ENCODE assay signal across 21 mouse cellular contexts in the genomic region with DNA sequence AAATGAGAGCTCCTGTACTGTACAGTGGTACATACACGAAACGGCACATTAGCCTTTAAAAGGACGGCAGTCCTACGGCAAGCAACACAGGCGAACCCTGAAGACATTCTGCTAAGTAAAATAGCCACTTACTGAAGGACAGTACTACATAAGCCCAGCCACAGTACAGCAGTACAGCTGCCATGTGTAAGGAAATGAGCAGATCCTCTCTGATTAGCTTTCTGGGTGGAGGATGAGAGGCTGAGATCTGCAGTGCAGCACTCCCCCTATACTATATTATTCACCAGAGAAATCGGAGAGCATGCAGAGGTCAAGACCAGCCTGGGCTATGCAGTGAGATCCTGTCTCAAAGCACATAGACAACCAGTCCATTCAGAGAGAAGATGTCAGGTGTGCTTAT. TPM values are rescaled to one million over a fixed set of nuclear protein-coding genes. Genes with fewer than 3 reads are reported as not detected.
DNase-seq lines count a peak whose midpoint lies in the region; ATAC-seq and TF ChIP-seq lines count a peak whose summit lies in the region.
"Had no signal": no experiment of that assay in that cellular context is flagged by ENCODE, and none has a peak within 500 bp of the region (broad histone marks: within the 10 kb centered on the region; RNA-seq: fewer than 3 reads in every experiment).

No protein-coding gene starts in this region.

- peak; percentile 68 for DNase-seq in 416B (ENCODE audit: low read depth)
- DNase-seq in MN1 (ENCODE audit: low spot score), result peak; percentile 35
- DNase-seq in midbrain, postnatal 0 days (ENCODE audit: low spot score), result no peak
- no peak for DNase-seq in kidney, adult 2 months
- DNase-seq: adrenal gland, postnatal 10 days; cerebellum, adult 18-20 months; cerebellum, adult 9-11 months; cerebellum, postnatal 36 days; gastrocnemius, postnatal 10 days; heart, adult 18-20 months; heart, postnatal 10 days; heart, postnatal 4 days had no signal

- no peaks in the 10 kb centered on the region for H3K9me3 ChIP-seq in erythroblast, embryonic 14.5 days (ENCODE audit: control insufficient read depth, low read length)
- H3K9me3 ChIP-seq in liver, embryonic 16.5 days (replicated peaks; ENCODE audit: control insufficient read depth, low read length), result no peaks in the 10 kb centered on the region
- H3K9me3 ChIP-seq in midbrain, postnatal 0 days (ENCODE audit: low read length), result no peaks in the 10 kb centered on the region
- H3K9me3 ChIP-seq: embryonic facial prominence, embryonic 13.5 days; heart, embryonic 10.5 days; hindbrain, embryonic 12.5 days had no signal

- H3K27ac ChIP-seq in liver, embryonic 16.5 days (ENCODE audit: low read length), result 0 out of 2 replicates have a peak overlapping the region, but pooled peaks have one; percentile 7
- H3K27ac ChIP-seq in midbrain, postnatal 0 days (ENCODE audit: low read depth, low read length), result no peak overlapping the region
- no peak overlapping the region for H3K27ac ChIP-seq in kidney, adult 2 months (ENCODE audit: insufficient read depth, low read depth, low read length)
- H3K27ac ChIP-seq: embryonic facial prominence, embryonic 13.5 days; heart, embryonic 10.5 days; hindbrain, embryonic 12.5 days had no signal

- TF ChIP-seq POLR2A in kidney, adult 2 months (IDR thresholded peaks at IDR 0.05; ENCODE audit: low read depth, low read length), result no peak

- H3K4me3 ChIP-seq in erythroblast, embryonic 14.5 days (replicated peaks), result peak overlapping the region; percentile 40
- no peak overlapping the region for H3K4me3 ChIP-seq in liver, embryonic 16.5 days (ENCODE audit: low read depth, low read length)
- no peak overlapping the region for H3K4me3 ChIP-seq in midbrain, postnatal 0 days (ENCODE audit: low read depth, low read length)
- no peak overlapping the region for H3K4me3 ChIP-seq in kidney, adult 2 months (ENCODE audit: insufficient read depth, low read depth, low read length)
- H3K4me3 ChIP-seq: embryonic facial prominence, embryonic 13.5 days; heart, embryonic 10.5 days; hindbrain, embryonic 12.5 days had no signal

- no peak overlapping the region for H3K9ac ChIP-seq in liver, embryonic 16.5 days (ENCODE audit: low read depth, low read length)
- H3K9ac ChIP-seq in midbrain, postnatal 0 days (replicated peaks; ENCODE audit: low read length, poor library complexity, severe bottlenecking), result no peak overlapping the region
- H3K9ac ChIP-seq: embryonic facial prominence, embryonic 13.5 days; hindbrain, embryonic 12.5 days had no signal

- H3K36me3 ChIP-seq in erythroblast, embryonic 14.5 days (ENCODE audit: control insufficient read depth), result peaks cover 64% of the 10 kb centered on the region
- H3K36me3 ChIP-seq in liver, embryonic 16.5 days (ENCODE audit: control insufficient read depth, insufficient read depth), result no peaks in the 10 kb centered on the region
- H3K36me3 ChIP-seq in midbrain, postnatal 0 days (ENCODE audit: insufficient read depth, low read length), result no peaks in the 10 kb centered on the region
- no peaks in the 10 kb centered on the region for H3K36me3 ChIP-seq in kidney, adult 2 months (ENCODE audit: control insufficient read depth, insufficient read depth, low read length)
- H3K36me3 ChIP-seq: embryonic facial prominence, embryonic 13.5 days; heart, embryonic 10.5 days; hindbrain, embryonic 12.5 days had no signal

- no peaks in the 10 kb centered on the region for H3K27me3 ChIP-seq in erythroblast, embryonic 14.5 days (ENCODE audit: control insufficient read depth)
- H3K27me3 ChIP-seq in liver, embryonic 16.5 days (ENCODE audit: control insufficient read depth, insufficient read depth, low read depth, low read length), result no peaks in the 10 kb centered on the region
- H3K27me3 ChIP-seq in midbrain, postnatal 0 days (ENCODE audit: insufficient read depth, low read length), result no peaks in the 10 kb centered on the region
- H3K27me3 ChIP-seq in kidney, adult 2 months (replicated peaks; ENCODE audit: control insufficient read depth, insufficient read depth, low read length), result no peaks in the 10 kb centered on the region
- H3K27me3 ChIP-seq: embryonic facial prominence, embryonic 13.5 days; hindbrain, embryonic 12.5 days had no signal

- H3K4me2 ChIP-seq in liver, embryonic 16.5 days (ENCODE audit: low read depth, low read length), result peak overlapping the region; percentile 8; the same call in 1 of the 2 replicates
- H3K4me2 ChIP-seq in midbrain, postnatal 0 days (ENCODE audit: low read depth, low read length, poor library complexity, severe bottlenecking), result no peak overlapping the region
- H3K4me2 ChIP-seq: embryonic facial prominence, embryonic 13.5 days; hindbrain, embryonic 12.5 days had no signal

- peaks cover 68% of the 10 kb centered on the region for H3K4me1 ChIP-seq in erythroblast, embryonic 14.5 days (ENCODE audit: control insufficient read depth)
- H3K4me1 ChIP-seq in liver, embryonic 16.5 days (ENCODE audit: control insufficient read depth, low read depth, low read length), result peaks cover 41% of the 10 kb centered on the region
- no peaks in the 10 kb centered on the region for H3K4me1 ChIP-seq in midbrain, postnatal 0 days (ENCODE audit: insufficient read depth, low read length)
- no peaks in the 10 kb centered on the region for H3K4me1 ChIP-seq in kidney, adult 2 months (ENCODE audit: control insufficient read depth, insufficient read depth, low read length)

- TF ChIP-seq CTCF in midbrain, postnatal 0 days (IDR thresholded peaks at IDR 0.05), result no peak
- no peak for TF ChIP-seq CTCF in kidney, adult 2 months (conservative IDR thresholded peaks at IDR 0.05; ENCODE audit: insufficient read depth, insufficient read length, low read depth, low read length)

- no peak for ATAC-seq in erythroblast, adult 5-6 weeks (replicated peaks; ENCODE audit: low FRiP score, poor library complexity, severe bottlenecking)
- no peak for ATAC-seq in liver, embryonic 16.5 days (ENCODE audit: low read depth)
- ATAC-seq in erythroid progenitor cell, adult 5-6 weeks (replicated peaks; ENCODE audit: low FRiP score, poor library complexity, severe bottlenecking), result no peak
- ATAC-seq in midbrain, postnatal 0 days (ENCODE audit: low FRiP score), result no peak
- ATAC-seq: forebrain, embryonic 16.5 days; hindbrain, embryonic 16.5 days had no signal

- WGBS in liver, embryonic 16.5 days (ENCODE audit: insufficient replicate concordance), result 42% methylated on average over 6 of the region's 6 CpGs
- 88% methylated on average over 6 of the region's 6 CpGs for WGBS in midbrain, postnatal 0 days
- WGBS in kidney, adult 2 months, result 81% methylated on average over 6 of the region's 6 CpGs

RNA-seq across cellular contexts. Expression of gene Blm, which starts 3.8 kb away (rescaled TPM):
- polyA plus RNA-seq in erythroblast, embryonic 14.5 days (2012), result 24.6 and 27.8 TPM in 2 replicates
- total RNA-seq in erythroblast, adult 5-6 weeks (2015; ENCODE audit: low replicate concordance), result 53.5 and 82.0 TPM in 2 replicates
- total RNA-seq in erythroblast, adult 5-6 weeks (2017; ENCODE audit: low replicate concordance), result 52.8 and 54.9 TPM in 2 replicates
- polyA plus RNA-seq in liver, embryonic 16.5 days (2015; fragmentation: Nextera tagmentation; extraction: Ambion mirVana), result 24.2 and 25.9 TPM in 2 replicates
- total RNA-seq in erythroid progenitor cell, adult 5-6 weeks (2015; ENCODE audit: low replicate concordance), result 276 and 327 TPM in 2 replicates
- 196 and 224 TPM in 2 replicates for total RNA-seq in erythroid progenitor cell, adult 5-6 weeks (2017; ENCODE audit: low replicate concordance)
- total RNA-seq in midbrain, postnatal 0 days (2014; rRNA removed), result 6.4 and 8.4 TPM in 2 replicates
- 4.0 and 5.0 TPM in 2 replicates for polyA plus RNA-seq in midbrain, postnatal 0 days (2015; fragmentation: Nextera tagmentation; extraction: Ambion mirVana)
- polyA plus RNA-seq in kidney, adult 2 months (2012; rRNA removed), result 0.53 and 0.58 TPM in 2 replicates

Comparison
In these comparisons a context has a peak if more than half of its experiments do, and no peak if none do; other contexts are left out.
1. DNase-seq: peak in 416B (single experiment) and MN1 (single experiment); none in midbrain, postnatal 0 days (single experiment) and kidney, adult 2 months (single experiment).